Mouse (Mus musculus) small intestine, adult 2 months (tissue): ENCODE data around the gene Fgf18.

ENCODE experiments used
- CTCF ChIP-seq: fragments of 200-500 bp; IDR thresholded peaks from 2 replicates; pipeline ENCODE4 v1.5.1; 2012; ENCODE audit warnings: low read depth, mild to moderate bottlenecking, control low read depth, inconsistent platforms, low read length, moderate library complexity, mixed read lengths; ENCODE audit not compliant: insufficient replicate concordance, insufficient read length; ENCODE audit errors: extremely low read depth
- POLR2A ChIP-seq: fragments of 200-500 bp; IDR thresholded peaks from 2 replicates; pipeline ENCODE4 v1.6.1; 2012; ENCODE audit warnings: low read depth, mild to moderate bottlenecking, control low read depth, inconsistent platforms, low read length, moderate library complexity

DNA sequence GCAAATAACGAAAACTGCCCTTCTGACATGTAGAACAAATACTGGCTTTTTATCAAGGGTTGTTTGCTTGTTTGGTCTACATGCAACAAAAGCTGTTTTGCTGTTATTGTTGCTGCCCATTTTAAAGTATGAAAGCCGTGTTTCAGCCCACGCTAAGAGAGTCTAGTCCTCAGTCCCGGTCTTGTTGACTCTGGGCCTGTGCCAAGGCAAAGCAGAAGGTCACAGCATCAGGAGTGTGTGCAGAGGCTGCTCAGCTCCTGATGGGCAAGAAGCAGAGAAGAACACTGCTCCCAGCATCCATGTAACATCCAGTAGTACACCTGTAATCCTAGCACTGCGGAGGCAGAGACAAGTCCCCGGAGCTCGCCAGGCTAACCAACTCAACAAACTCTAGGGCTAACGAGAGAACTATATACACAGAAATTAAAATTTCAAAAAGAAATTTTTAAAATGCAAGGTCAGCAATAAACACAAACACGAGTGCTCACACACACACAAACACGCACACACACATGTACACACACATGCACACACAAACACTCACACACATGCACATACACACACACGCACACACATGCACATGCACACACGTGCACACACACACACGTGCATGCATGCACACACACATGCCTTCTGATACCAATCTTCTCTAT, 43.8 kb downstream of the Fgf18 start:
- TF ChIP-seq CTCF = no peak
- TF ChIP-seq POLR2A = no peak
